Comparison of ENCODE assay signal across 9 mouse cellular contexts in the genomic region with DNA sequence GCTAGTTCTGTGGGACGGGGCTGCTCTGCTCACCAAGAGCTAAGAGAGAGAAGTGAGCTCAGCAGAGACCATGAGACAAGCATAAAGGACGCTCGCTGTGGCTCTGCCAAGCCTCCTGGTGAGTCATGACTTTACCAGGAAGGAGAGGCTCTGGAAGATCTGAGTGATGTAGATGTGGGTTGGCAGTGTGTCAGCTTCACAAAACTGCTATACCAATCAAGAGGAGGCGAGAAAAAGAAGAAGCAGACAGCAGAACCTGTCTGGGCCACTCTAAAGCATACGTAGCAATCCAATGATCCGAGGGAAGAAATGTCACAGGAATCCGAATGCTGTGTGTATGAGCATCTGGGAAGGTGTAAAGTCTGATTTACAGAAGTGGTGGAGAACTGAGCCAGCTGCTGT. TPM values are rescaled to one million over a fixed set of nuclear protein-coding genes. Genes with fewer than 3 reads are reported as not detected.
DNase-seq lines count a peak whose midpoint lies in the region; ATAC-seq lines count a peak whose summit lies in the region.
"Had no signal": no experiment of that assay in that cellular context is flagged by ENCODE, and none has a peak within 500 bp of the region (broad histone marks: within the 10 kb centered on the region; RNA-seq: fewer than 3 reads in every experiment).

No protein-coding gene starts in this region.

- H3K36me3 ChIP-seq in limb, embryonic 15.5 days = no peaks in the 10 kb centered on the region

- no peak overlapping the region for H3K4me3 ChIP-seq in limb, embryonic 15.5 days

- ATAC-seq in limb, embryonic 15.5 days (ENCODE audit: insufficient number of reproducible peaks, low FRiP score, low TSS enrichment, low read depth) = 0 out of 2 replicates have a peak, but pooled peaks have one; percentile 58

- H3K4me2 ChIP-seq in limb, embryonic 15.5 days = no peak overlapping the region

- H3K27me3 ChIP-seq in limb, embryonic 15.5 days = no peaks in the 10 kb centered on the region
- H3K27me3 ChIP-seq: CH12.LX had no signal

- H3K9ac ChIP-seq in limb, embryonic 15.5 days = no peak overlapping the region

- peak; percentile 16 for DNase-seq in gastrocnemius, adult 18-20 months (ENCODE audit: low spot score)
- DNase-seq in gastrocnemius, adult 8-10 months (ENCODE audit: low spot score in 2 of 2) = no peak
- DNase-seq in adipocyte (ENCODE audit: low spot score) = peak; percentile 57
- DNase-seq in heart, adult 9 months (ENCODE audit: low spot score in 2 of 2) = peak; percentile 32 to 34
- DNase-seq in embryo, embryonic 10.5 days (ENCODE audit: low spot score) = no peak
- DNase-seq in testis, postnatal 10 days (ENCODE audit: low spot score) = no peak
- DNase-seq in spleen, adult 12 weeks (ENCODE audit: low spot score) = no peak

- peak overlapping the region; percentile 61; the same call in 1 of the 2 replicates for H3K27ac ChIP-seq in limb, embryonic 15.5 days

- no peaks in the 10 kb centered on the region for H3K9me3 ChIP-seq in limb, embryonic 15.5 days

- WGBS in limb, embryonic 15.5 days = 40% methylated on average over 7 of the region's 7 CpGs

- no peaks in the 10 kb centered on the region for H3K4me1 ChIP-seq in limb, embryonic 15.5 days

RNA-seq across cellular contexts. Expression of gene Fam50b, which starts 19.2 kb away (rescaled TPM):
- not detected for total RNA-seq in gastrocnemius, adult 18-20 months (2021)
- not detected for total RNA-seq in gastrocnemius, adult 8-10 months (2022)
- polyA plus RNA-seq in limb, embryonic 15.5 days (2015; fragmentation: Nextera tagmentation; extraction: Ambion mirVana) = not detected in 2 replicates

Comparison
In these comparisons a context has a peak if more than half of its experiments do, and no peak if none do; other contexts are left out.
1. DNase-seq: peak in gastrocnemius, adult 18-20 months (single experiment), adipocyte (single experiment) and heart, adult 9 months (2 of 2); none in gastrocnemius, adult 8-10 months (0 of 2), embryo, embryonic 10.5 days (single experiment), testis, postnatal 10 days (single experiment) and spleen, adult 12 weeks (single experiment).